Comparison of ENCODE assay signal across 8 mouse cellular contexts in the genomic region with DNA sequence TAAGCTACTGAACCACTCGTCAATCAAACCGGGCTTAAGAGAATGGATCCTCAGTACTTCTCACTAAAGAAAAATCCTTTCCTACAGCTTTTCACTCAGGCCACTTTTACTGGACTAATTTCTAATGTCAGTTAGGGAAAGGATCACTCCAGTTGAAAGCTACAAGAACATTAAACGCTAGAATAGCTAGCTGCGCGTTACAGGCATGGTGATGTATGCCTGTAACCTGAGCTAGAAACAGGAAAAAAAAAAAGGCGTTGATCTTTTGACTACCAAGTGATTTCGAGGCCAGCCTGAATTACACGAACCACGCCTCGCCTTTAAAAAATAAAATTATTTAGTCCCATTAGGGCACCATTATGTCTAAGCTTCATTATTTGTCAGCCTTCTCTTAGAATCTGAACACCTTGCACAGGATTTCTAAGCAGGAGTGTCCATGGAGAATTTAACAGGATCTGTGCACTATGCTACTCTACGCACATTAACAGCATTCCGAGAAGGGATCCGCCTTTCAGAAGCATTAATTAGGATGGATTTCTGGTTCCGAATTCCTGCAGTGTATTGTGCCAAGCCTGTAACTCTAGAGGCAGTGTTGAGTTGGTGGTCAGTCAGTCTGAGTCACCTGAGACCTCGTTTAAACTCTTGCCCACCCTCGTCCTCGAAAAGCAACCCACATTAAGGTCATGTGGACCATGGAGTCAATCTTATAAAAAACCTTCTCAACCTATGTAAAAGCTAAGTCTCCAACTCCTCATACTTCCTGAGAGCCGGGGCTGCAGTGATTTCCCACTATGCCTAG. TPM values are rescaled to one million over a fixed set of nuclear protein-coding genes. Genes with fewer than 3 reads are reported as not detected.
DNase-seq lines count a peak whose midpoint lies in the region; ATAC-seq and TF ChIP-seq lines count a peak whose summit lies in the region.

No protein-coding gene starts in this region.

- no peak for ATAC-seq in G1E (ENCODE audit: extremely low read depth, insufficient number of reproducible peaks, low FRiP score, poor library complexity, severe bottlenecking)
- peak; percentile 21 for ATAC-seq in granulocyte monocyte progenitor cell, adult 5-6 weeks (replicated peaks; ENCODE audit: poor library complexity, severe bottlenecking)
- no peak for ATAC-seq in liver, embryonic 15.5 days (ENCODE audit: insufficient read depth)

- no peaks in the 10 kb centered on the region for H3K27me3 ChIP-seq in G1E (ENCODE audit: insufficient read depth, low read length)
- no peaks in the 10 kb centered on the region for H3K27me3 ChIP-seq in liver, embryonic 15.5 days

- DNase-seq in heart, adult 11 months, result peak; percentile 93
- DNase-seq in heart, postnatal 36 days, result no peak
- no peak for DNase-seq in G1E (ENCODE audit: low spot score)
- DNase-seq in yolk sac, embryonic 10.5 days (ENCODE audit: low spot score), result peak; percentile 33
- no peak for DNase-seq in gastrocnemius, postnatal 14 days
- no peak for DNase-seq in kidney, postnatal 10 days

- WGBS in liver, embryonic 15.5 days (ENCODE audit: insufficient replicate concordance), result 8% methylated on average over 18 of the region's 18 CpGs

- peak overlapping the region; percentile 78 for H3K4me3 ChIP-seq in G1E (ENCODE audit: low read depth, low read length)
- peak overlapping the region; percentile 79 for H3K4me3 ChIP-seq in liver, embryonic 15.5 days (replicated peaks)

- peak overlapping the region; percentile 80 for H3K9ac ChIP-seq in liver, embryonic 15.5 days

- H3K9me3 ChIP-seq in G1E (replicated peaks), result no peaks in the 10 kb centered on the region
- no peaks in the 10 kb centered on the region for H3K9me3 ChIP-seq in liver, embryonic 15.5 days (replicated peaks)

- peaks cover 34% of the 10 kb centered on the region for H3K36me3 ChIP-seq in G1E (replicated peaks)
- H3K36me3 ChIP-seq in liver, embryonic 15.5 days (replicated peaks), result peaks cover 35% of the 10 kb centered on the region

- peak overlapping the region; percentile 88 for H3K27ac ChIP-seq in liver, embryonic 15.5 days (replicated peaks)

- intact Hi-C loops in heart, postnatal 36 days (cut with DNase I), result loop anchor here (1.0 to 5.0 kb wide), 5 partner anchors 13 to 238 kb away; no protein-coding TSS in a partner anchor
- intact Hi-C loops in gastrocnemius, postnatal 14 days (cut with DNase I; ENCODE audit: low total_unique reads), result no loop called here

- peak overlapping the region; percentile 84 for H3K4me2 ChIP-seq in liver, embryonic 15.5 days

- H3K4me1 ChIP-seq in G1E (ENCODE audit: insufficient read depth, low read depth, low read length), result peaks cover 52% of the 10 kb centered on the region
- peaks cover 66% of the 10 kb centered on the region for H3K4me1 ChIP-seq in liver, embryonic 15.5 days (replicated peaks)

- TF ChIP-seq CTCF in G1E (IDR thresholded peaks at IDR 0.05; ENCODE audit: low read depth, low read length), result no peak

RNA-seq across cellular contexts. Expression of gene Kmt2e, which starts 15.2 kb away (rescaled TPM):
- total RNA-seq in heart, postnatal 36 days (2021), result 10 to 100 TPM; 50.1 to 51.5 TPM
- 220 and 262 TPM in 2 replicates for total RNA-seq in G1E (2014; fragmentation: Nextera tagmentation)
- total RNA-seq in G1E (2017), result 35.8 and 40.7 TPM in 2 replicates
- 7.6 and 8.0 TPM in 2 replicates for polyA plus RNA-seq in G1E (2012)
- total RNA-seq in granulocyte monocyte progenitor cell, adult 5-6 weeks (2014; fragmentation: Nextera tagmentation), result 78.3 and 87.5 TPM in 2 replicates
- 41.5 and 65.1 TPM in 2 replicates for total RNA-seq in granulocyte monocyte progenitor cell, adult 5-6 weeks (2017)
- polyA plus RNA-seq in liver, embryonic 15.5 days (2015; fragmentation: Nextera tagmentation; extraction: Ambion mirVana), result 34.3 and 34.9 TPM in 2 replicates
- 10 to 100 TPM; 25.2 to 27.1 TPM for total RNA-seq in gastrocnemius, postnatal 14 days (2021)

Comparison
In these comparisons a context has a peak if more than half of its experiments do, and no peak if none do; other contexts are left out.
1. DNase-seq: peak in heart, adult 11 months (single experiment) and yolk sac, embryonic 10.5 days (single experiment); none in heart, postnatal 36 days (0 of 2), G1E (single experiment), gastrocnemius, postnatal 14 days (single experiment) and kidney, postnatal 10 days (single experiment).